Mouse (Mus musculus): ENCODE data around the gene Mob3b.

Mob3b gene

DNA sequence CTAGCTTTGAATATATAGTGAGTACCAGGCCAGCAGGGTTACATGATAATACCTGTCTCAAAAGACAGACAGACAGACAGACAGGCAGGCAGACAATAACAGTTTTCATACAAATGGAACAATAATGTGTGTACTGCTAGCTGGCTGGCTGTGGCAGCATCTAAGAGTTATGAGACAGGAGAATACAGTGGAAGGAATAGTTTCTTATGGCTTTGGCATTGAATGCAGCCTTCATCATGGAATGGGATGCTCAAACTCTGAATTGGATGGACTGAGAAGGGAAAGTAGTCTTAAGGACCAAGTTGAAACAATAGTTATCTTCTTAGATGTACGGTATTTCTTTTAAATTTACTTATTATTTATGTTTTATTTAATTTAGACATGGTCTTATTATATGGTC is 258.0 kb downstream of the Mob3b start:
- no peak for DNase-seq (ENCODE audit: low spot score)
